Mouse (Mus musculus) neural tube, embryonic 13.5 days (tissue): Measurements from ENCODE around the gene Gm45785. TPM values are rescaled to one million over a fixed set of nuclear protein-coding genes. Genes with fewer than 3 reads are reported as not detected.
"Not testable (repeated sequence)": the region's sequence is repeated elsewhere in the genome, so short reads cannot be mapped to it uniquely, and the experiment has no call there.

ENCODE experiments used
- ATAC-seq: fragments of 200-750 bp; cut with Nextera tagmentation; 2 replicates; pipeline ENCODE4 v1.8.0; 2017; ENCODE audit warnings: low read depth, mild to moderate bottlenecking, moderate TSS enrichment, moderate library complexity
- H3K27ac ChIP-seq: fragments of 300-500 bp; sonication (generic); replicated peaks from 2 replicates; pipeline ENCODE4 v1.5.1; 2015; ENCODE audit warnings: moderate library complexity, mild to moderate bottlenecking, inconsistent platforms
- H3K27me3 ChIP-seq: fragments of 300-500 bp; sonication (generic); 2 replicates; pipeline ENCODE4 v1.6.1; 2015; ENCODE audit warnings: mild to moderate bottlenecking, inconsistent platforms
- H3K36me3 ChIP-seq: fragments of 300-500 bp; sonication (generic); 2 replicates; pipeline ENCODE4 v1.6.1; 2015; ENCODE audit warnings: mild to moderate bottlenecking, inconsistent platforms
- H3K4me1 ChIP-seq: fragments of 300-500 bp; sonication (generic); replicated peaks from 2 replicates; pipeline ENCODE4 v1.6.1; 2015; ENCODE audit warnings: inconsistent platforms
- H3K4me2 ChIP-seq: fragments of 300-500 bp; sonication (generic); 2 replicates; pipeline ENCODE4 v1.6.1; 2015; ENCODE audit warnings: inconsistent platforms, mild to moderate bottlenecking, moderate library complexity
- H3K4me3 ChIP-seq: fragments of 300-500 bp; sonication (generic); 2 replicates; pipeline ENCODE4 v1.5.1; 2015; ENCODE audit warnings: mild to moderate bottlenecking, inconsistent platforms
- H3K9ac ChIP-seq: fragments of 300-500 bp; sonication (generic); 2 replicates; pipeline ENCODE4 v1.6.1; 2015; ENCODE audit warnings: moderate library complexity, mild to moderate bottlenecking, inconsistent platforms
- H3K9me3 ChIP-seq: fragments of 300-500 bp; sonication (generic); 2 replicates; pipeline ENCODE4 v1.6.1; 2016; ENCODE audit warnings: inconsistent platforms
- WGBS: fragments of 180-500 bp; shearing (Covaris S2); methylation state at CpG from one replicate; pipeline ENCODE4 v1.1.7; 2015; 5-methylcytosine and 5-hydroxymethylcytosine counted together
- polyA plus RNA-seq: library from polyadenylated mRNA; unstranded; fragments of >200 nt; fragmentation: Nextera tagmentation; extraction: Ambion mirVana; gene quantifications from 2 replicates; pipeline ENCODE4 v1.2.1, GENCODE M21; 2015

Gene Gm45785
- polyA plus RNA-seq: 1.4 TPM in 1 of 2 replicates, not detected in the other

DNA sequence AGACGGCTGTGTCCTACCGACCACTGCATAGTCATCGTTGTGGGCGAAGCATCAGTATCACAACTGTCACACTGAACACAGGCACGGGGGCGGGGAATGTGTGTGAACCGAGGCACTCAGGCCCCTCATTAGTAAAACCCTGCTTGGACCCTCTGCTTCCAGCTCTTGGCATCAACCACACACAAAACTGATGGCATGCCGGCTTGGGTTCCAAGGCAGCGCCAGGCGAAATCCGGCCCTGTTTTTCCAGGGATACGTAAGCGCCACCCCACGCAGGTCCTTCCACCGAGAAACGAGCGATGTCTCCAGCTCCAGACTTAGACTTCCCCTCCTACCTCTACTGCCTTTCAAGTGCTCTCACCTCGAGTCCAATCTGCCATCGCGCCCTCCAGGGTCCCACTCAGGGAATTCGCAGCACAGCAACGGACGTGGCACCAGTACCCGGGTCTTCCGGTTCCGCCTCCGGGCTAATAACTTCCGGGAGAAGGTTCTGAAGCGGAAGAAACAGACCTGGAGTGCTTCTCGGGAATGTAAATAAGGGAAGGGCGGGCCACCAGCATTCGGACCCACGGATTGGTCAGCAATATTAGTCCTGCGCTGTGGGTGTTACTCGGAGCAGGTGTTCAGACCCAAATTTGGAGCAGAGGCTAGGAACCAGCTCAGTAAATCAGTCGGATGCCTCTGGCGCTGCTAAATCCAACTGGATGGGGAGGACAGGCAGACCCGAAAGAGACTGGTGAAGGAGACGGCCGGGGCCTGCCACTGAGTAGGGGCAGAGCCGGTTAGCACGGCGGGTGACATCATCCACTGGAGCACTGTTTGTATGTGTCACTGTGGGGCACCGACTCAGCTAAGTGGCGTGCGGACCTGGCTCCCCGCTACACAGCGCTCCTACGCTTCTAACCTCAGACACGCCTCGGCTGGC is at the start of gene Gm45785:
Gene Gm45785 (minus strand): TSS at position 472 of the 925 bp plus-strand sequence.
- no peaks in the 10 kb centered on the region for H3K9me3 ChIP-seq
- peak within 1 kb of the TSS; percentile 99 for H3K4me2 ChIP-seq
- peak within 1 kb of the TSS; percentile 67 for H3K4me3 ChIP-seq
- H3K27me3 ChIP-seq: no peaks in the 10 kb centered on the region
- ATAC-seq: peak; percentile 83
- under 1% methylated on average over 51 of the region's 51 CpGs for WGBS
- peaks cover 64% of the 10 kb centered on the region for H3K36me3 ChIP-seq
- peak within 1 kb of the TSS; percentile 95 for H3K9ac ChIP-seq
- peaks cover 42% of the 10 kb centered on the region for H3K4me1 ChIP-seq
- peak within 1 kb of the TSS; percentile 93 for H3K27ac ChIP-seq

- H3K4me1 ChIP-seq: peaks cover 12% of the 10 kb centered on the region
- H3K4me3 ChIP-seq: no peak overlapping the region
- H3K27me3 ChIP-seq: no peaks in the 10 kb centered on the region
- no peak overlapping the region for H3K27ac ChIP-seq
- no peak overlapping the region for H3K4me2 ChIP-seq
- no peaks in the 10 kb centered on the region for H3K9me3 ChIP-seq
- no peaks in the 10 kb centered on the region for H3K36me3 ChIP-seq
- no peak for ATAC-seq
- 90% methylated on average over 2 of the region's 2 CpGs for WGBS
- no peak overlapping the region for H3K9ac ChIP-seq
Observed at GRCm38 (mm10) chr7:140905642-140906081, 49.5 kb upstream of the Gm45785 start.

GRCm38 (mm10) chr7:140903212-140903611 is 47.1 kb upstream of the Gm45785 start:
- peak overlapping the region; percentile 41 for H3K9ac ChIP-seq
- H3K9me3 ChIP-seq: no peaks in the 10 kb centered on the region
- peaks cover 16% of the 10 kb centered on the region for H3K36me3 ChIP-seq
- H3K27ac ChIP-seq: no peak overlapping the region
- no peaks in the 10 kb centered on the region for H3K27me3 ChIP-seq
- H3K4me2 ChIP-seq: no peak overlapping the region
- H3K4me1 ChIP-seq: peaks cover 7% of the 10 kb centered on the region; the same call in 1 of the 2 replicates
- ATAC-seq: peak; percentile 62
- H3K4me3 ChIP-seq: no peak overlapping the region
- 24% methylated on average over 13 of the region's 13 CpGs for WGBS

DNA sequence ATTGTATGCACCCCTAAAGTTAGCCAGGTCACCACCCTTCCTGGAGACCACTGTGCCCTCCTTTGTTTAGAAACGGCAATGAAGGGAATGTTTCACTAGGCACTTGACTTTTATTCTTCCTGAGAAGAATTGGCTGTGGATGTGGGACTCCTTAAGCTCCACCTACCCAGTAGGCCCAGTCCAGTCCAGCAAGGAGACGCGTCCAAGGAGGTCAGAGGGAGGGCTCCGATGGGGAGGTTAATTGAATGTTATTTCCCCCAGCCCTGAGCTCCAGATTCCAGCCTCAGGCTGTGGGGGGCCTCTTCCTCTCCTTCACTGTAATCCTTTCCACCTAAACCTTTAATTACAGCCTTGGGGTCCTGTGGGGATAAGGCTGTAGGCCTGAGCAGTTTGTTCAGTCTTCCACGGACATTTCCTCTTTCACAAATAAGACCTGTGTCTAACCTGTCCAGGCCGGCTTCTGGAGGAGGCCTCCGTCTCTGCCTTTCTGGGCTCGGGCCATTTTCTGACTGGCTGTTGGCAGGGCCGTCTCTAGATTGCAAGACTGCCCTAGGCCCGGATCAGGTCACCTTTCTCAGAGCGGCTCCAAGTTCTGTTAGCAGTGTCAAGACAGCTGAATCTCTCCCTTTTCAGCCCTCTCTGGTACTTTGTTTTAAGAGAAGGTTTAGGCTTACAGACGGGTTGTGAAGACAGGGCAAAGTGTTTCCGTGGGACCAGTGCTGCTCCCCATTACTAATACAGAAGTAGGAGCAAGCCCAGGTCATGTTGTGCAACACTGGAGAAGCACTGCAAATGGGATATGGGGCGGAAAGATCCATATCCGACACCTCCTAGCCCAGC is 46.1 kb upstream of the Gm45785 start:
- Histone ChIP-seq H3K4me2 (no peak overlapping the region), H3K4me3 (no peak overlapping the region), H3K9ac (no peak overlapping the region), H3K4me1 (peaks cover 7% of the 10 kb centered on the region; the same call in 1 of the 2 replicates), H3K9me3 (no peaks in the 10 kb centered on the region), H3K36me3 (peaks cover 26% of the 10 kb centered on the region), H3K27me3 (no peaks in the 10 kb centered on the region), H3K27ac (no peak overlapping the region)
- WGBS: 83% methylated on average over 15 of the region's 15 CpGs
- ATAC-seq: no peak

- Histone ChIP-seq H3K9me3 (no peaks in the 10 kb centered on the region), H3K36me3 (peaks cover 44% of the 10 kb centered on the region), H3K4me3 (no peak within 1 kb of the TSS), H3K4me2 (no peak within 1 kb of the TSS), H3K9ac (no peak within 1 kb of the TSS), H3K27ac (no peak within 1 kb of the TSS), H3K4me1 (peaks cover 7% of the 10 kb centered on the region; the same call in 1 of the 2 replicates), H3K27me3 (no peaks in the 10 kb centered on the region)
- ATAC-seq: no peak
- WGBS: 74% methylated on average over 10 of the region's 10 CpGs
Observed at GRCm38 (mm10) chr7:140900220-140900619, 44.1 kb upstream of the Gm45785 start, which contains the start of gene Cox8b. TSS of gene Cox8b (minus strand) at chr7:140900446.

GRCm38 (mm10) chr7:140899121-140899520 is 43.0 kb upstream of the Gm45785 start:
- Histone ChIP-seq H3K27me3 (no peaks in the 10 kb centered on the region), H3K4me3 (no peak overlapping the region), H3K4me1 (peaks cover 7% of the 10 kb centered on the region; the same call in 1 of the 2 replicates), H3K36me3 (peaks cover 54% of the 10 kb centered on the region), H3K4me2 (no peak overlapping the region), H3K9me3 (no peaks in the 10 kb centered on the region), H3K27ac (no peak overlapping the region), H3K9ac (no peak overlapping the region)
- WGBS: 81% methylated on average over 3 of the region's 3 CpGs
- ATAC-seq: no peak

DNA sequence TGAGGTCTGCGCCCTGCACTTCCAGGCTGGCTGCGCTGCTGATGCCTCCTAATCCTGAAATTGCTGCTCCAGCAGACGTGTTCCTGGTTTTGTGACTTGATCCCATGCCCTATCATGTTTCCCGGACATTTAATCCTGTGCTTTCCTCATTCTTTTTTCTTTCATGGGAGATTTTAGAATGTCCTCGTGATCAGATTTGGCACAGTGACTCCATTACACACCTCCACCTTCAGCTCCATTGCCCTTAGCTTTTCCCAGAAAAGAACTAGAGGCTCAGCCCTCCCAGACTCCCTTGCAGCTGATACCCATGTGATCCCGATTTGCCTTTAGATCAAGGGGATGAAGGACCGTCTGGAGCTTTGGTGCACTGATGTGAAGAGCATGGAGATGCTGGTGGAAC is 41.7 kb upstream of the Gm45785 start:
- H3K36me3 ChIP-seq: peaks cover 65% of the 10 kb centered on the region
- 92% methylated on average over 7 of the region's 7 CpGs for WGBS

GRCm38 (mm10) chr7:140894611-140895010 is 38.5 kb upstream of the Gm45785 start:
- no peaks in the 10 kb centered on the region for H3K9me3 ChIP-seq
- no peak overlapping the region for H3K4me3 ChIP-seq
- no peak overlapping the region for H3K4me2 ChIP-seq
- H3K27ac ChIP-seq: no peak overlapping the region
- H3K4me1 ChIP-seq: no peaks in the 10 kb centered on the region
- no peak overlapping the region for H3K9ac ChIP-seq
- 99% methylated on average over 3 of the region's 3 CpGs for WGBS
- no peaks in the 10 kb centered on the region for H3K27me3 ChIP-seq
- no peak for ATAC-seq
- peaks cover 82% of the 10 kb centered on the region for H3K36me3 ChIP-seq

More for the DNA sequence above, 41.7 kb upstream of the Gm45785 start:
- Histone ChIP-seq H3K9me3 (no peaks in the 10 kb centered on the region), H3K4me2 (no peak overlapping the region), H3K27ac (no peak overlapping the region), H3K9ac (no peak overlapping the region), H3K4me3 (no peak overlapping the region), H3K4me1 (0 out of 2 replicates have a peak, but pooled peaks cover under 1% of the 10 kb centered on the region), H3K27me3 (no peaks in the 10 kb centered on the region)
- no peak for ATAC-seq

GRCm38 (mm10) chr7:140894031-140894430 is 37.9 kb upstream of the Gm45785 start:
- no peak overlapping the region for H3K9ac ChIP-seq
- H3K4me1 ChIP-seq: no peaks in the 10 kb centered on the region
- WGBS: 93% methylated on average over 7 of the region's 7 CpGs
- no peaks in the 10 kb centered on the region for H3K9me3 ChIP-seq
- H3K27ac ChIP-seq: no peak overlapping the region
- peaks cover 82% of the 10 kb centered on the region for H3K36me3 ChIP-seq
- H3K4me3 ChIP-seq: no peak overlapping the region
- no peak for ATAC-seq
- H3K4me2 ChIP-seq: no peak overlapping the region
- H3K27me3 ChIP-seq: no peaks in the 10 kb centered on the region

DNA sequence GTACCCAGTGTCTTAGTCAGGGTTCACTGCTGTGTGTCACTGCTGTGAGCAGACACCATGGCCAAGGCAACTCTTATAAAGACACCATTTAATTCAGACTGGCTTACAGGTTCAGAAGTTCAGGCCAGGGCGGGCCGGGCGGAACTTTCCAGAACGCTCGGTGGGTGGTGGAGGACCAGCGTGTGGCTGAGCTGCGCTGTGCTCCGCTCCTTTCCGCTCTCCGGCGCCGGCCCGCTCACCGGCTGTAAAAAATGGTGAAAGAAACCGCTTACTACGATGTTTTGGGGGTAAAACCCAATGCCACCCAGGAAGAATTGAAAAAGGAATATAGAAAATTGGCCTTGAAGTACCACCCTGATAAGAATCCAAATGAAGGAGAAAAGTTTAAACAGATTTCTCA is 34.5 kb upstream of the Gm45785 start:
- not testable (repeated sequence) for H3K9ac ChIP-seq, ATAC-seq, H3K27ac ChIP-seq, H3K4me1 ChIP-seq, H3K4me2 ChIP-seq, H3K9me3 ChIP-seq, H3K4me3 ChIP-seq, H3K27me3 ChIP-seq
- WGBS: 95% methylated on average over 16 of the region's 16 CpGs
- H3K36me3 ChIP-seq: peaks cover 82% of the 10 kb centered on the region

DNA sequence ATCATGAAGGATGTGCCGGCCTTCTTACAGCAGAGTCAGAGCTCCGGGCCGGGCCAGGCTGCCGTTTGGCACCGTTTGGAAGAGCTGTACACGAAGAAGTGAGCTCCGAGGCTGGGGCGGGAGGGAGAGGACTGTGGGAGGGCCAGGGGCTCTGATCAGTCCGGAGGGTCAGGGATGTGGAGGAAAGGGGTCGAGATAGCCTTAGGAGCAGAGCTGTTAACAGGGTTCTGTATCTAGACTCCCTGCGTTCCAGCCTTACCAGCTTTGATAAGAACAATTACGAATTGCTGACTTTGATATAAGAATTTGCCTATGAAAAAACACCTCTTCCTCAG is 26.3 kb upstream of the Gm45785 start:
- no peaks in the 10 kb centered on the region for H3K27me3 ChIP-seq
- under 1% methylated on average over 12 of the region's 12 CpGs for WGBS
- H3K9me3 ChIP-seq: no peaks in the 10 kb centered on the region
- peak overlapping the region; percentile 69 for H3K4me2 ChIP-seq
- peaks cover 35% of the 10 kb centered on the region for H3K36me3 ChIP-seq
- ATAC-seq: peak; percentile 70
- peaks cover 26% of the 10 kb centered on the region for H3K4me1 ChIP-seq
- H3K9ac ChIP-seq: peak overlapping the region; percentile 93
- peak overlapping the region; percentile 86 for H3K27ac ChIP-seq
- peak overlapping the region; percentile 91 for H3K4me3 ChIP-seq
